Mouse (Mus musculus): ENCODE results near the gene Kpnb1.
"Not testable (repeated sequence)": the region's sequence is repeated elsewhere in the genome, so short reads cannot be mapped to it uniquely, and the experiment has no call there.

Kpnb1 gene

DNA sequence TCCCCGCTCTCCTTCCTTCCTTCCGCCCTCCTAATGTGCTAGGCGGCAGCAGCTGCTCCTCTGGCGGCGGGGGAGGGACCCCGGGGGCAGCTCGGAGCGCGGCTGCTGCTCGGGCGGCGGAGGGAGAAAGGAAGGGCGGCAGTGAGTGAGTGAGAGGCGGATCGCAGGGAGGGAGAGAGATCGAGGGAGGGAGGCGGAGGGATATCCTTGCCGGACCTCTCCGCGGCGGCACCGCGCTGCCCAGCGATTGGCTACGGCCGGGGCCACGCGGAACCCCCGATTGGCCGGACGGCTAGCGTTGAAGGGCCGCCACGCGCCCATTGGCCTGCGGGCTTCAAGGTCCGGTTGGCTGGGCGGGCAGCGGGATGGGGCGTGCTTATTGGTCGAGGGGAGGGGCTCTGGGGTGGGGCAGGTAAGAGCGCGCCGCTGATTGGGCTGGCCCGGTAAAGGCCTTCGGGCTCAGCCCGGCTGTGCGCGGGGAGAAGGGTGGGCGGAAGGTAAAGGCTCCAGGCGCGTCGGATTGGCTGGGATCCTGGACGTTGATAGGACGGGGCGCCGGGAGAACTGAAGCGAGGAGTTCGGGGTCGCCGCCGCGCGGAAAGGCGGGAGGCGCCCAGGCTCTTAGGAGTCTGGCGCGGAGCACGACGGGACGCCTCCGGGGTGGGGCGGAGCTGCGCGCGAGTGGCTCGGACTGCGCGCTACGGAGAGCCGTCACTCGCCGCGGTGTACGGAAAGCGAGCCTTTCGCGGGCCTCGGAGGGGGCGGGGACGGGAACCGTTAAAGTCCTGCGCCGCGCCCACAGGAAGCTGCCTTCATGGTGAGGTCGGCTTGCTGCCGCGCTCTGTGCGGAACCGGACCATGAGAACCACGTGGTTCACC is at the start of gene Kpnb1:
Gene Kpnb1 (minus strand): TSS at position 118 of the 879 bp plus-strand sequence.
- DNase-seq: peak; percentile 99

DNA sequence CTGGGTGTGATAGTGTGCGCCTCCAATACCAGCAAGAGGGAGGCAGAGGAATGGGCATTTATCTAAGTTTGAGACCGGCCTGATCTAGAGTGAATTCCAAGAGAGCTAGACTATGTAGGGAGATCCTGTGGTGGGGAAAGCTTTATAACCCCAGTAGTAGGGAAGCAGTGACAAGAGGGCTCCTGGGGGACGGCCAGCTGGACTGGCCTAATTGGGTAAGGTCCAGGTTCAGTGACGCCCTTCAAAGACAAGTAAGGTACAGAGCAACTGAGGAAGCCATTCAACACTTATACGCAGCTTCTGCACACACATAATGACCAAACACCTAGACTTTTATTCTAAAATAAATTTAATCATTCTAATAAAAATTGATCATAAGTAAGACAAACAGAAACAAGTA is 44.8 kb upstream of the Kpnb1 start:
- no peak for DNase-seq

DNA sequence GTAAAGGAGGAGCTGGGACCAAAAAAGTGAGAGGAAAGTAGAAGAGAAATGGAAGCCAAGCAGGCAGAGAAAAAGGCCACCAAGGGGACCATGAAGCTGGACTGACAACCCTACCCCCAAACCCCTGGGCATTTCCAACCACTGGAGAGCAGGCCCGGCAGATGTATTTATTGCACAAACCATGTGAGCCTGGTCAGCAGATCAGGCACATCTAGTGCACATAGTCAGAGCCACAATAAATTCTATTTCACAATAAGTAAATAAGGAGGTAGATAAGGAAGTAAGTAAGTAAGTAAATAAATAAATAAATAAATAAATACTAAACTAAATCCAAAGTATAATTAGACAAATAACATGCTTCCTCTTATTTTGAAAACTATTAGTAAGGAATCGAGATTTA is 41.7 kb upstream of the Kpnb1 start:
- no peak for DNase-seq

DNA sequence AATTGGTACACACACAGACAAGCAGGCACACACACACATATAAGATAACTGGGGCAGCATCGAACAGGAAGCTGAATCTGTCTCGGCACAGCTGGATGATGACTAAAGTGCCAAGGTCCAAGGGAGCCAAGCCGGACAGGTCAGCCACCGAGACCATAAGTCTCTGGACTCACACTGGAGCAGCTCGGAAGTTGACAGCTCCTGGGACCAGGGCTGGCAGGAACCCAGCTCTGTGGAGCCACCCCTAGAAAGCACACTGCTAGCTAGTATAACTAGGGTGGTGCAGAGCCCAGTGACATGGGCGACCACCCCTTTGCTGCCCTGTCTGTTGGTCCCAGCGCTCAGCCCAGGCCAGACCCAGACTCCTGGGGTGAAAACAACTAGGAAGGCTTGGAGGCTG is 41.3 kb upstream of the Kpnb1 start:
- no peak for DNase-seq

DNA sequence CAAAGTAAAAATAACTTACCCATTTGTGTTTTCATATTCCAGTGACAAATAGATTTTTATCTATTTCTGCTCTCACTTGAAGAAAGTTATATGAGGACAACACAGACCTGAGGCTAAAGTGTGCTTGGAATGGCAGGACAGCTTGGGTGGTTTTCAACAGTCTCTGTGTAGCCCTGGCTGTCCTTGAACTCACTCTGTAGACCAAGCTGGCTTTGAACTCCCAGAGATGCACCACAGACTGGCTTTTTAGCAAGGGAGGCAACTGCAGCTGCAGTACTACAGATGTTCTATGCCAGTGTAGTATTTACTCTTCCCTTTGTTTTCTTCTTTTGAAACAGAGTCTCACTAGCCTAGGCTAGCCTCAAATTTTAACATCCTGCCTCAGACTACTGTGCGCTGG is 38.5 kb upstream of the Kpnb1 start:
- DNase-seq: no peak

DNA sequence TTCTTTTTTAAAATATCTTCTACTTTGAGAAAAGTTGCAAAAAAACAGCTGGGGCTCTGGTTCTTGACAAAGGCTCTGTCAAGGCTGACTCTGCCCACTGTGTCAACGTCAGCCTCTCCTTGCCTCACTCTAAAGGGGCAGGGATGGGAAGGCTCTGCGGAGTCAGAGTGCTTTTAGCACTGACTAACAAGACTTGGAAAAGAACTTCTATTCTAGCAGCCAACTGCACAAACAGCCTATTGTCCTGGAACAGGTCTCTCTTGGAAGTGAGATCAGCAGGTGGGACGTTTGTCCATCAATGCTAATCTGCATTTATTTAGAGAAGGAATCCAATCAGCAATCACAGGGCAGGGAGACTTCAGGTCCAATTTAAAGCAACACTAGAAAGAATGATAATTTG is 35.8 kb upstream of the Kpnb1 start:
- DNase-seq: no peak

- no peak for DNase-seq
Observed at GRCm38 (mm10) chr11:97221611-97222010, 33.9 kb upstream of the Kpnb1 start.

DNA sequence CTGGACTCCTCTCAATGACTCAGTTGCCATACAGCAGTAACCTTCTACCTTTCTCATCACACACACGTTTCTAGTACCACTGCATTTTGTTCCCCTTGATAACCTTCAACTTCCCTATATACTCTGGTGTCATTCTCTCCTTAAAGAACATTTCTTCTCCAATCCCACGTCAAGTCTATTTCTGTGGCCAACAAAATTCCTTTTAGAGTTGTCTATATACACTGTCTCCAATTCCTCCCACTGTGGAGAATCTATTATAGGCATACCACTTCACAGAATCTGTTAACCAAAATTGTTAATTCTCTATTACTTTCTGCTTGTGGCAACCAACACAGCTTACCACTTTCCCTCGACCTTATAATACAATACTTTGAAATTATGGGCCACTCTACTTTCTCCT is 32.5 kb upstream of the Kpnb1 start:
- no peak for DNase-seq

- no peak for DNase-seq
Observed at GRCm38 (mm10) chr11:97214411-97214810, 26.7 kb upstream of the Kpnb1 start.

DNA sequence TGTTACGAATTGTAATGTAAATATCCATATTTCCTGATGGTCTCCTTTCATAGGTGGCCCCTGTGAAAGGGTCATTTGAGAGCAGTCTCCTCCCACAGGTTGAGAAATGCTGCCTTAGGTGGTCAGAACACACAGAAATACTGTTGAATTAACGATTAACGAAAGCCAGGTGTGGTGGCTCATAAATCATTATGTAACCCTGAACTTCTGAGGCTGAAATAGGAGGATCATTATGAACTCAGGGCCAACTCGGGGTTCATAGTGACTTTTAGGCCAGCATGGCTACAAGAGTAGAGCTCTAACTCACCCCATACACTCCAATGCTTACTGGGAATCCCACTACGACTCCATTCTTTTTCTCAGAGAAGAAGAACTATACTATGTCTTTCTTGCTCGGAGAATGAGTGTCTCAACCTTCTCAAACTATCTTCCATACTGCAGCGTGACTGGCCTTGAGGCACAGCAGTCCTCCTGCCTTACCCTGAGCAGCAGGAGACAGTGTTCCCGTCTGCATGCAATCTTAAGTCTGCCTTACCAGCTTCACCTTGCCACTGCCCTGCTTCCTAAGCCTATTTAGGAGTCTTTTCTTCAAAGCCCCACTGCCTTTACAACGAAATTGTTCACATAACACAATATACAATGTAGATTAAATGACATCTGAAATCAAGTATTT is 23.2 kb upstream of the Kpnb1 start:
- no peak for DNase-seq

DNA sequence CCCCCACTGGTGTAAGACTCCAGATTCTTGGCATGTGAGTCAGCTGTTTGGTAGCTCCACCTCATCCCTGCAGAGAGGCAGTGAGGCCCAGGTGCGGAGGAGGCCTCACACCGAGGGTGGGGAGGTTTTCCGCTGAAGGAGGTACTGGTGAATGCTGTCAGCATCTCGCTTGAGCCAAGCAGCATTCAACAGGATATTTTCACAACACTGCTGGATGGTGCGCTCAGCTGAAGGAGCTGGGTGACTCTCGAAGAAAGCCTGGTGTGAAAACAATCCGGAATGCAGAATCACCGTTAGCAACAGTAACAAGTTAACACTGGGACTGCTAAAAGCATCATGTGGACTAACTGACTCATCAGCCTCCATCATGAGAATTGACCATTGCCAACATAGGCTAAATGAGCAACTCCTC is 19.3 kb upstream of the Kpnb1 start:
- peak; percentile 14 for DNase-seq

DNA sequence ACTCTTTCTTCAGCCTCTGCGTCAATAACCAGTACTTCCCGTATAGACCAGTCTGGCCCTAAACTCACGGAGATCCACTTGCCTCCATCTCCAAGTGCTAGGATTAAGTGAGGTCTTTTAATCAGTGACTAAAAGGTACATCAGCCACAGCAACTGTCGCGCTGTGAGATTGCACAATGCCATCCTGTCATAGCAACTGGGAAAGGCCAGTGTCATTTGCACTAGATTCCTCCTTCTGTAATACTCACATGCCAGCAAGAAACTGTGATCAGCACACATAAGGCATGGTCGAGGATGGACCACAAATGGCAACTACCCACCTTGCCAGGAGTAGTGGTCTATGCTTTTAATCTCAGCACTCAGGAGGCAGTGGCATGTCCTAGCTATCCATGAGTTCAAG is 11.8 kb upstream of the Kpnb1 start:
- DNase-seq: no peak

GRCm38 (mm10) chr11:97198601-97199000 is 10.9 kb upstream of the Kpnb1 start:
- no peak for DNase-seq

- DNase-seq: no peak
Observed at GRCm38 (mm10) chr11:97197021-97197420, 9.3 kb upstream of the Kpnb1 start.

DNA sequence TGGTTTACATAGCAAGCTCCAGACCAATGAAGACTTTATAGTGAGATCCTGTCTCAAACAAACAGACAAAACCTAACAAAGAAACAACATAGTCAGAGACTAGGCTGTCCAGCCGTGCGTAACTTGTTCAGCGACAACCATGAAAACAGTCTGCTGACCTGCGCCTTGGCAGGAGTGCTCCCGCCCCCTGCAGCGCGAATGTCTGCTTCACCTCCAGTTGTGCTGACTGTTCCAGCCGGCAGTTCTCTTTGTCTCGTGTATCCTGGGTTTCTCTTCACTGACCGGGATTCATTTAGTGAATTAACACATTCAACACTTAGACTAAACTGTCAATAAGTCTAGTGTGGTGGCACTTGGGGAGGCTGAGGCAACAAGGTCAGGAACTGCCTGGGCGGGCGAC is 8.9 kb upstream of the Kpnb1 start:
- no peak for DNase-seq

GRCm38 (mm10) chr11:97192621-97192951 is 4.9 kb upstream of the Kpnb1 start:
- DNase-seq: no peak

DNA sequence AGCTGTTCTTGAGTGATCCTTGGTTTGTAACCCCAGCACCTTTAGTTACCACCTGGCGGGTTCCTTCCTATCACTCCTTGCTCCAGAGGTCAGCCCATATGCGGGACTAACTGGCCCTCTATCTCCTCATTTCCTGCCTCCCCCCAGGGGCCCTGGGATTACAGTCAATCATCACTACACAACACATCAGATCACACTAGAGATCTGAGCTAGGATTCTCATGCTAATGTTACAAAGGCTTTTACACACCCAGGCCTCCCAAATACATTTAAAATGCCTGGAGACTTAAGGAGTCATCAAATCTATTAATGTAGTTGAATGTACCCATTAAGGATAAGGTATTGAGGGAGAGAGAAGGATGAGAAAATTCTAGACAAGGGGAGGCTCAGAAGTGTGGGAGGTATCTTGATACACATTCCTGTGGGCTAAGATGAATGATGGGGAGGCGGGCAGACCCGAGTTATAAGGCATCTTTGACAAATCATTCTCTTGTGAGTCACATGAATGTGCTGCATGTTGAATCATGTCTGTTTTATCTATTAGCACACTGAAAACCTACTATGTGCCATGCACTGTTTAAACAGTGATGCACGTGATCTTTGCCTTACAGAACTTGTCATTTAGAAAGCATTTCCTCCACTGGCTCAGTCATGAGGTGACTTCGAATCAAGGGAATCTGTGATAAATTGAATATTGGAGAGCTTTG is 4.4 kb upstream of the Kpnb1 start:
- no peak for DNase-seq

GRCm38 (mm10) chr11:97190992-97191391 is 3.3 kb upstream of the Kpnb1 start:
- DNase-seq: peak; percentile 34

DNA sequence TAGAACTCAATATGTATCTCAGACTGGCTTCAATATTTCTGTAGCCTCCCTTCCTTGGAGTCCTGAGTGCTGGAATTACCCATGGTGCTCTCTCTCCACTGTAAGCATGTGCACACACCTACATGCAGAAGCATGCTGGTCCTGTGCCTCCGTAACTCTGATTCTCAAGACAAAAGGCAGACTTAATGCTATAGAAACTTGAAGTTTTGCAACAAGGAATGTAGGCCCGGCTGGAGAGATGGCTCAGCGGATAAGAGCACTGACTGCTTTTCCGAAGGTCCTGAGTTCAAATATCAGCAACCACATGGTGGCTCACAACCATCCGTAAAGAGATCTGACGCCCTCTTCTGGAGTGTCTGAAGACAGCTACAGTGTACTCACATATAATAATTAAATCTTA is 2.0 kb upstream of the Kpnb1 start:
- DNase-seq: not testable (repeated sequence)

- DNase-seq: peak; percentile 20
Observed at GRCm38 (mm10) chr11:97189231-97189630, 1.6 kb upstream of the Kpnb1 start.

DNA sequence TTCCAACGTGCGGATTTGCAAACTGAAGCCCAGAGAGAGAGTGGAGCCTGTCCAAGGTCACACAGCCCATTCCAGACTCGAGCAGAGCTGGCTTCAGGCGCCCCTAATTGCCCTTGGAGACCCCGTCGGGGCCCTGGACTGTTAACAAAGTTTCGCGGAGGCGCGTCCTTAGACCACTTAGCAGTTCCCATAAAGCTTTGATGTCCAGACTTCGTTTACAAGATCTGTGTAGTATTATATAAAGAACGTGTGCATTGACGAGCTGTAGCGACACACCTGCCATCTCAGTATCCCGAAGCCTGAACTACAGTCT is 918 bp upstream of the Kpnb1 start:
- no peak for DNase-seq

DNA sequence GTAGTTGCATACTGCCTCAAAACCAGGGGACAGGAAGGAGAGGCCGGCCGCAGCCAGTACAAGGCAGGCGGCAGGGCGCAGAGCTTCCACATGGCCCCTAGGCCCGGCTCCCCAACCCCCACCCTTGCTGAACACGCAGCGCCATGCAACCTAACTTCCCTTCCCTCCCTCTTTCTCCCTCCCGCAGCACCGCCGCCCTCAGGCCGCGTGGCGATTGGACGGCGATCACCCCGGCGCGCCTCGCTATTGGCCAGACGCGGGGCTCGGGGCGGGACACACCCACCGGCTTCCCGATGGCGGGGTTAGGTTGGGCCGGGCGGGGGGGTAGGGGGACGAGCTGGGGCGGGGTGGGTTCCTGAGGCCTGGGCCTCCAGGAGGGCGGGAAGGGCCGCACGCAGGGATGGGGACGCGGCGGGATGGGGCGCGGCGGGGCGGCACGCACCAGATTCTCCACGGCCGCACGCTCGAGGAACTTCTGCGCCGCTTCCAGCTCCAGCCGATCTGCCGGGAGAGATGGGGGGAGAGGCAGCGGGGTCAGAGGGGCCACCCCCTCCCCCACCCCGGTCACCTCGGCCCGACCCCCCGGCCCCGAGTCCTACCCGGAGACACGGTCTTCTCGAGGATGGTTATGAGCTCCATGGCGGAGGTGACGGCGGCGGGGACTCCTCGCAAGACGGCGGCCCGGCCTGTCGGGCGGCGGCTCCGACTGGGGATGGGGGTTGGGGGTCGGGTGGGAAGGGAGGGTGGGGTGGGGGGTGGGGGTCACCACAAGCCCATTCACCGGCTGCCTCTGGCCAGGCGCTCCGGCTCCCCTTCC is 526 bp downstream of the Kpnb1 start:
- DNase-seq: peak; percentile 96

Measured in layer of hippocampus, adult 9-11 months (tissue).